Mouse (Mus musculus): ENCODE data around the gene Tsen34. TPM values are rescaled to one million over a fixed set of nuclear protein-coding genes. Genes with fewer than 3 reads are reported as not detected.

Gene Tsen34
- 9.3 TPM for polyA plus RNA-seq (2014; fragmentation: Illumina TruSeq; extraction: RNeasy Lipid Tissue Mini Kit (QIAGEN cat#74804); ENCODE audit: low read depth, low replicate concordance)

GRCm38 (mm10) chr7:3692382-3692986 is at the start of gene Tsen34:
Gene Tsen34, plus strand, starts transcription at chr7:3692863.

GRCm38 (mm10) chr7:3644672-3645487 is 47.8 kb upstream of the Tsen34 start, which contains the start of gene Cnot3:
Gene Cnot3, plus strand, starts transcription at chr7:3645268.

GRCm38 (mm10) chr7:3665215-3666114 is 27.2 kb upstream of the Tsen34 start, which contains the start of gene Leng1:
Gene Leng1, minus strand, starts transcription at chr7:3665840.

GRCm38 (mm10) chr7:3677342-3677741 is 15.3 kb upstream of the Tsen34 start, which contains the start of gene Tmc4:
Gene Tmc4, minus strand, starts transcription at chr7:3677553.

GRCm38 (mm10) chr7:3692987-3693808 is 535 bp downstream of the Tsen34 start, which contains the start of gene Mboat7:
Gene Mboat7, minus strand, starts transcription at chr7:3693523.

GRCm38 (mm10) chr7:3703879-3704441 is 11.3 kb downstream of the Tsen34 start, which contains the start of gene Rps9:
Gene Rps9, plus strand, starts transcription at chr7:3703993.

GRCm38 (mm10) chr7:3720268-3720667 is 27.6 kb downstream of the Tsen34 start, which contains the start of gene Pirb:
Gene Pirb, minus strand, starts transcription at chr7:3720391.

Other genes with a start within 250 kb of the Tsen34 start
- not detected for gene Tarm1, start 190.2 kb upstream of the Tsen34 start, polyA plus RNA-seq (2014; fragmentation: Illumina TruSeq; extraction: RNeasy Lipid Tissue Mini Kit (QIAGEN cat#74804); ENCODE audit: low read depth, low replicate concordance)
- gene Oscar, start 76.7 kb upstream of the Tsen34 start, polyA plus RNA-seq (2014; fragmentation: Illumina TruSeq; extraction: RNeasy Lipid Tissue Mini Kit (QIAGEN cat#74804); ENCODE audit: low read depth, low replicate concordance), result not detected
- gene Ndufa3, start 75.5 kb upstream of the Tsen34 start, polyA plus RNA-seq (2014; fragmentation: Illumina TruSeq; extraction: RNeasy Lipid Tissue Mini Kit (QIAGEN cat#74804); ENCODE audit: low read depth, low replicate concordance), result 21.2 TPM
- gene Tfpt, start 62.9 kb upstream of the Tsen34 start, polyA plus RNA-seq (2014; fragmentation: Illumina TruSeq; extraction: RNeasy Lipid Tissue Mini Kit (QIAGEN cat#74804); ENCODE audit: low read depth, low replicate concordance), result 1.6 TPM
- gene Prpf31, start 62.9 kb upstream of the Tsen34 start, polyA plus RNA-seq (2014; fragmentation: Illumina TruSeq; extraction: RNeasy Lipid Tissue Mini Kit (QIAGEN cat#74804); ENCODE audit: low read depth, low replicate concordance), result 23.3 TPM
- gene Cnot3, start 47.6 kb upstream of the Tsen34 start, polyA plus RNA-seq (2014; fragmentation: Illumina TruSeq; extraction: RNeasy Lipid Tissue Mini Kit (QIAGEN cat#74804); ENCODE audit: low read depth, low replicate concordance), result 12.3 TPM
- gene Leng1, start 27.0 kb upstream of the Tsen34 start, polyA plus RNA-seq (2014; fragmentation: Illumina TruSeq; extraction: RNeasy Lipid Tissue Mini Kit (QIAGEN cat#74804); ENCODE audit: low read depth, low replicate concordance), result 6.0 TPM
- 7.2 TPM for gene Tmc4, start 15.3 kb upstream of the Tsen34 start, polyA plus RNA-seq (2014; fragmentation: Illumina TruSeq; extraction: RNeasy Lipid Tissue Mini Kit (QIAGEN cat#74804); ENCODE audit: low read depth, low replicate concordance)
- gene Mboat7, start 660 bp downstream of the Tsen34 start, polyA plus RNA-seq (2014; fragmentation: Illumina TruSeq; extraction: RNeasy Lipid Tissue Mini Kit (QIAGEN cat#74804); ENCODE audit: low read depth, low replicate concordance), result 61.1 TPM
- gene Rps9, start 11.1 kb downstream of the Tsen34 start, polyA plus RNA-seq (2014; fragmentation: Illumina TruSeq; extraction: RNeasy Lipid Tissue Mini Kit (QIAGEN cat#74804); ENCODE audit: low read depth, low replicate concordance), result 11.8 TPM
- 2.7 TPM for gene Pirb, start 27.5 kb downstream of the Tsen34 start, polyA plus RNA-seq (2014; fragmentation: Illumina TruSeq; extraction: RNeasy Lipid Tissue Mini Kit (QIAGEN cat#74804); ENCODE audit: low read depth, low replicate concordance)
- not detected for gene Gm15448, start 132.8 kb downstream of the Tsen34 start, polyA plus RNA-seq (2014; fragmentation: Illumina TruSeq; extraction: RNeasy Lipid Tissue Mini Kit (QIAGEN cat#74804); ENCODE audit: low read depth, low replicate concordance)
- gene Pira2, start 152.2 kb downstream of the Tsen34 start, polyA plus RNA-seq (2014; fragmentation: Illumina TruSeq; extraction: RNeasy Lipid Tissue Mini Kit (QIAGEN cat#74804); ENCODE audit: low read depth, low replicate concordance), result 0.58 TPM
- gene Gm14548, start 205.3 kb downstream of the Tsen34 start, polyA plus RNA-seq (2014; fragmentation: Illumina TruSeq; extraction: RNeasy Lipid Tissue Mini Kit (QIAGEN cat#74804); ENCODE audit: low read depth, low replicate concordance), result not detected
- not detected for gene Lilra6, start 222.6 kb downstream of the Tsen34 start, polyA plus RNA-seq (2014; fragmentation: Illumina TruSeq; extraction: RNeasy Lipid Tissue Mini Kit (QIAGEN cat#74804); ENCODE audit: low read depth, low replicate concordance)